Mouse (Mus musculus) lung, adult 10 weeks (tissue): ENCODE data around the gene Trpv5. TPM values are rescaled to one million over a fixed set of nuclear protein-coding genes. Genes with fewer than 3 reads are reported as not detected.

Source experiments
- polyA plus RNA-seq: library from polyadenylated mRNA; stranded (reverse); fragments of 350-450 nt; fragmentation: Illumina TruSeq; extraction: RNeasy Lipid Tissue Mini Kit (QIAGEN cat#74804); gene quantifications from one replicate; pipeline ENCODE4 v1.2.3, GENCODE M21; 2014; ENCODE audit warnings: low read depth, low replicate concordance; ENCODE audit not compliant: insufficient read depth

Gene Trpv5
- polyA plus RNA-seq: not detected

GRCm38 (mm10) chr6:41680669-41681068 lies at the start of gene Trpv5:
Trpv5 (minus strand) TSS chr6:41680769.

GRCm38 (mm10) chr6:41704123-41704522 lies 23.6 kb upstream of the Trpv5 start, which contains the start of gene Kel:
Kel (minus strand) TSS chr6:41704339.

GRCm38 (mm10) chr6:41684131-41684530 lies 3.6 kb upstream of the Trpv5 start, which contains the start of gene Llcfc1:
Llcfc1 (plus strand) TSS chr6:41684431.

DNA sequence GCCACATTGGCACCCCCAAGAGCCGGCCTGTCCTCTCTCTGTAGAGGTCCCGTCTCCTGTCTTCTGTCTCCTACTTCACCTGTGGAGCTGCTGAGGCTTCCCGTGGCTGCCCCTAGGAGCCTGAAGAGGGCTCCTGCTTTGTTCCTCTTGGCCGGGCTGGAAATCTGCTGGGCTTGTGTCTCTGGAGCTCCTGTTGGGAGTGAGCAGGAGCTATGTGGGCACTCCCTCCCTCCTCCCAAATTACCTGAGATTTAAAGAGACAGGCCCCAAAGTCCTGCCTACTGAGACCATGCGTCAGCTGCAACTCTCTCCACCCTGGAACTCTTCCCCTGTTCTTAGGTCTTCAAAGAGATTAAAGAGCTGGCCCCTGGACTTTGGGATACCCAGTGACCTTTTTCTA lies 44.4 kb downstream of the Trpv5 start, which contains the start of gene Trpv6:
Trpv6 (minus strand) TSS at position 228 of the 400 bp plus-strand sequence.

GRCm38 (mm10) chr6:41605061-41605793 lies 75.3 kb downstream of the Trpv5 start, which contains the start of gene Ephb6:
Ephb6 (plus strand) TSS chr6:41605482.

Other genes starting within 250 kb of the Trpv5 start
- gene Gm10334, start 234.6 kb downstream of the Trpv5 start, polyA plus RNA-seq: not detected
- gene Prss1, start 221.8 kb downstream of the Trpv5 start, polyA plus RNA-seq: not detected
- gene Prss2, start 159.0 kb downstream of the Trpv5 start, polyA plus RNA-seq: not detected
- 6.2 TPM for gene Ephb6, start 75.3 kb downstream of the Trpv5 start, polyA plus RNA-seq
- 3.7 TPM for gene Trpv6, start 44.4 kb downstream of the Trpv5 start, polyA plus RNA-seq
- not detected for gene Llcfc1, start 3.7 kb upstream of the Trpv5 start, polyA plus RNA-seq
- gene Kel, start 23.6 kb upstream of the Trpv5 start, polyA plus RNA-seq: not detected
- gene Olfr459, start 94.4 kb upstream of the Trpv5 start, polyA plus RNA-seq: not detected
- not detected for gene Pip, start 166.8 kb upstream of the Trpv5 start, polyA plus RNA-seq
- not detected for gene Sval2, start 172.2 kb upstream of the Trpv5 start, polyA plus RNA-seq